Mouse (Mus musculus): ENCODE measurements at regions not wholly inside any gene's neighbourhood (a gene's known extent, or its start where the extent isn't known, plus 50 kb on each side); places are given as distances from the start of the nearest gene placed in this dataset.

GRCm38 (mm10) chr13:101847879-101848600 lies 80.0 kb upstream of the Pik3r1 start:
- no peak overlapping the region for H3K4me2 ChIP-seq
- TF ChIP-seq CTCF (IDR thresholded peaks at IDR 0.05; ENCODE audit: low read depth), result no peak
- WGBS, result 56% methylated on average over 12 of the region's 12 CpGs
- H3K9me3 ChIP-seq (ENCODE audit: low read depth, low read length), result no peaks in the 10 kb centered on the region
- no peak overlapping the region for H3K9ac ChIP-seq
- peaks cover 8% of the 10 kb centered on the region; the same call in 1 of the 2 replicates for H3K4me1 ChIP-seq (ENCODE audit: insufficient read depth)
- H3K27me3 ChIP-seq (ENCODE audit: insufficient read depth, low read length), result no peaks in the 10 kb centered on the region
- H3K36me3 ChIP-seq (ENCODE audit: insufficient read depth), result no peaks in the 10 kb centered on the region
- no peak overlapping the region for H3K4me3 ChIP-seq (ENCODE audit: low read depth, low read length)
- peak overlapping the region; percentile 42; the same call in 1 of the 2 replicates for H3K27ac ChIP-seq (ENCODE audit: low read depth)
- DNase-seq, result peak; percentile 49
- peak; percentile 24; the same call in 1 of the 2 replicates for ATAC-seq (ENCODE audit: insufficient read depth)

GRCm38 (mm10) chr13:101848601-101849147 lies 80.7 kb upstream of the Pik3r1 start:
- Histone ChIP-seq H3K9me3 (ENCODE audit: low read depth, low read length) (no peaks in the 10 kb centered on the region), H3K9ac (no peak overlapping the region), H3K36me3 (ENCODE audit: insufficient read depth) (no peaks in the 10 kb centered on the region), H3K4me2 (no peak overlapping the region), H3K27ac (ENCODE audit: low read depth) (peak overlapping the region; percentile 42; the same call in 1 of the 2 replicates), H3K27me3 (ENCODE audit: insufficient read depth, low read length) (no peaks in the 10 kb centered on the region), H3K4me1 (ENCODE audit: insufficient read depth) (peaks cover 8% of the 10 kb centered on the region; the same call in 1 of the 2 replicates), H3K4me3 (ENCODE audit: low read depth, low read length) (no peak overlapping the region)
- 58% methylated on average over 2 of the region's 2 CpGs for WGBS
- no peak for TF ChIP-seq CTCF (IDR thresholded peaks at IDR 0.05; ENCODE audit: low read depth)
- DNase-seq (peak; percentile 63), ATAC-seq (ENCODE audit: insufficient read depth) (peak; percentile 53; the same call in 1 of the 2 replicates)

GRCm38 (mm10) chr13:101849416-101849815 lies 81.4 kb upstream of the Pik3r1 start:
- H3K27ac ChIP-seq (ENCODE audit: low read depth), result no peak overlapping the region
- peaks cover 8% of the 10 kb centered on the region; the same call in 1 of the 2 replicates for H3K4me1 ChIP-seq (ENCODE audit: insufficient read depth)
- DNase-seq (no peak), ATAC-seq (ENCODE audit: insufficient read depth) (no peak)
- no peak for TF ChIP-seq CTCF (IDR thresholded peaks at IDR 0.05; ENCODE audit: low read depth)
- no peaks in the 10 kb centered on the region for H3K9me3 ChIP-seq (ENCODE audit: low read depth, low read length)
- no peaks in the 10 kb centered on the region for H3K36me3 ChIP-seq (ENCODE audit: insufficient read depth)
- no peak overlapping the region for H3K4me2 ChIP-seq
- H3K4me3 ChIP-seq (ENCODE audit: low read depth, low read length), result no peak overlapping the region
- H3K27me3 ChIP-seq (ENCODE audit: insufficient read depth, low read length), result no peaks in the 10 kb centered on the region
- 69% methylated on average over 6 of the region's 6 CpGs for WGBS
- H3K9ac ChIP-seq, result no peak overlapping the region

- H3K9me3 ChIP-seq (ENCODE audit: low read depth, low read length), result no peaks in the 10 kb centered on the region
- no peak for TF ChIP-seq CTCF (IDR thresholded peaks at IDR 0.05; ENCODE audit: low read depth)
- no peak overlapping the region for H3K9ac ChIP-seq
- no peaks in the 10 kb centered on the region for H3K36me3 ChIP-seq (ENCODE audit: insufficient read depth)
- H3K27me3 ChIP-seq (ENCODE audit: insufficient read depth, low read length), result no peaks in the 10 kb centered on the region
- peaks cover 8% of the 10 kb centered on the region for H3K4me1 ChIP-seq (ENCODE audit: insufficient read depth)
- DNase-seq, result peak; percentile 45
- WGBS, result 26% methylated on average over 6 of the region's 6 CpGs
- no peak overlapping the region for H3K4me3 ChIP-seq (ENCODE audit: low read depth, low read length)
- no peak overlapping the region for H3K4me2 ChIP-seq
- no peak for ATAC-seq (ENCODE audit: insufficient read depth)
- no peak overlapping the region for H3K27ac ChIP-seq (ENCODE audit: low read depth)
These were observed 83.3 kb upstream of the Pik3r1 start for GRCm38 (mm10) chr13:101851329-101851728.

GRCm38 (mm10) chr13:101852960-101853359 lies 84.9 kb upstream of the Pik3r1 start:
- no peaks in the 10 kb centered on the region for H3K36me3 ChIP-seq (ENCODE audit: insufficient read depth)
- 89% methylated on average over 5 of the region's 5 CpGs for WGBS
- DNase-seq (no peak), ATAC-seq (ENCODE audit: insufficient read depth) (no peak)
- H3K27me3 ChIP-seq (ENCODE audit: insufficient read depth, low read length), result no peaks in the 10 kb centered on the region
- no peak overlapping the region for H3K4me3 ChIP-seq (ENCODE audit: low read depth, low read length)
- H3K4me1 ChIP-seq (ENCODE audit: insufficient read depth), result peaks cover 3% of the 10 kb centered on the region
- H3K9me3 ChIP-seq (ENCODE audit: low read depth, low read length), result no peaks in the 10 kb centered on the region
- no peak for TF ChIP-seq CTCF (IDR thresholded peaks at IDR 0.05; ENCODE audit: low read depth)
- H3K9ac ChIP-seq, result no peak overlapping the region
- H3K4me2 ChIP-seq, result no peak overlapping the region
- no peak overlapping the region for H3K27ac ChIP-seq (ENCODE audit: low read depth)

- no peak overlapping the region for H3K27ac ChIP-seq (ENCODE audit: low read depth)
- H3K9ac ChIP-seq, result no peak overlapping the region
- no peak for TF ChIP-seq CTCF (IDR thresholded peaks at IDR 0.05; ENCODE audit: low read depth)
- ATAC-seq (ENCODE audit: insufficient read depth), result peak; percentile 44; the same call in 1 of the 2 replicates
- H3K27me3 ChIP-seq (ENCODE audit: insufficient read depth, low read length), result no peaks in the 10 kb centered on the region
- WGBS, result 37% methylated on average over 9 of the region's 9 CpGs
- H3K4me3 ChIP-seq (ENCODE audit: low read depth, low read length), result no peak overlapping the region
- H3K4me2 ChIP-seq, result no peak overlapping the region
- DNase-seq, result peak; percentile 65
- no peaks in the 10 kb centered on the region for H3K36me3 ChIP-seq (ENCODE audit: insufficient read depth)
- no peaks in the 10 kb centered on the region; the same call in 1 of the 2 replicates for H3K4me1 ChIP-seq (ENCODE audit: insufficient read depth)
- H3K9me3 ChIP-seq (ENCODE audit: low read depth, low read length), result no peaks in the 10 kb centered on the region
These were observed 87.1 kb upstream of the Pik3r1 start for GRCm38 (mm10) chr13:101855141-101855540.

GRCm38 (mm10) chr13:101860704-101861103 lies 92.7 kb upstream of the Pik3r1 start:
- WGBS, result 82% methylated on average over 4 of the region's 4 CpGs

More at GRCm38 (mm10) chr13:101860704-101861103, 92.7 kb upstream of the Pik3r1 start:
- TF ChIP-seq CTCF (IDR thresholded peaks at IDR 0.05; ENCODE audit: low read depth), result no peak
- Histone ChIP-seq H3K36me3 (ENCODE audit: insufficient read depth) (no peaks in the 10 kb centered on the region), H3K4me2 (no peak overlapping the region), H3K27ac (ENCODE audit: low read depth) (no peak overlapping the region), H3K9ac (no peak overlapping the region), H3K4me1 (ENCODE audit: insufficient read depth) (no peaks in the 10 kb centered on the region), H3K9me3 (ENCODE audit: low read depth, low read length) (no peaks in the 10 kb centered on the region), H3K4me3 (ENCODE audit: low read depth, low read length) (no peak overlapping the region), H3K27me3 (ENCODE audit: insufficient read depth, low read length) (no peaks in the 10 kb centered on the region)
- ATAC-seq (ENCODE audit: insufficient read depth), result no peak
- DNase-seq, result no peak

Data from lung, embryonic 14.5 days (tissue).